Mouse (Mus musculus): ENCODE results near the gene Gm5624. TPM values are rescaled to one million over a fixed set of nuclear protein-coding genes. Genes with fewer than 3 reads are reported as not detected.
"Not testable (repeated sequence)": the region's sequence is repeated elsewhere in the genome, so short reads cannot be mapped to it uniquely, and the experiment has no call there.

Gm5624 gene
- not detected in 2 replicates for polyA plus RNA-seq (2016; fragmentation: Nextera tagmentation; extraction: Ambion mirVana)

GRCm38 (mm10) chr14:44627737-44628136 lies at the start of gene Gm5624:
Gene Gm5624 (minus strand): TSS chr14:44627938.
- H3K4me1 ChIP-seq; H3K9ac ChIP-seq; H3K36me3 ChIP-seq; ATAC-seq; H3K27ac ChIP-seq; H3K9me3 ChIP-seq (replicated peaks); H3K4me2 ChIP-seq; H3K27me3 ChIP-seq (replicated peaks); H3K4me3 ChIP-seq: not testable (repeated sequence)
- 53% methylated on average over 4 of the region's 4 CpGs for WGBS (ENCODE audit: insufficient replicate concordance)

- H3K9ac ChIP-seq; H3K4me1 ChIP-seq; H3K27ac ChIP-seq; ATAC-seq; H3K9me3 ChIP-seq (replicated peaks); H3K4me2 ChIP-seq; H3K27me3 ChIP-seq (replicated peaks); H3K36me3 ChIP-seq; H3K4me3 ChIP-seq: not testable (repeated sequence)
- 64% methylated on average over 2 of the region's 2 CpGs for whole genome bisulfite sequencing (ENCODE audit: insufficient replicate concordance)
Measured at GRCm38 (mm10) chr14:44591765-44592164, 36.0 kb downstream of the Gm5624 start.

GRCm38 (mm10) chr14:44582853-44583252 lies 44.9 kb downstream of the Gm5624 start, which contains the start of gene Gm8247:
Gene Gm8247 (plus strand): TSS chr14:44583153.
- not testable (repeated sequence) for H3K27ac ChIP-seq; H3K27me3 ChIP-seq (replicated peaks); ATAC-seq; H3K9ac ChIP-seq; H3K4me1 ChIP-seq; H3K9me3 ChIP-seq (replicated peaks); H3K4me3 ChIP-seq; H3K36me3 ChIP-seq; H3K4me2 ChIP-seq
- 69% methylated on average over 4 of the region's 4 CpGs for WGBS (ENCODE audit: insufficient replicate concordance)

GRCm38 (mm10) chr14:44547961-44548360 lies 79.8 kb downstream of the Gm5624 start:
- 68% methylated on average over 5 of the region's 5 CpGs for WGBS (ENCODE audit: insufficient replicate concordance)
- H3K27ac ChIP-seq; ATAC-seq; H3K27me3 ChIP-seq (replicated peaks); H3K36me3 ChIP-seq; H3K9me3 ChIP-seq (replicated peaks); H3K4me1 ChIP-seq; H3K9ac ChIP-seq; H3K4me3 ChIP-seq; H3K4me2 ChIP-seq: not testable (repeated sequence)

- not testable (repeated sequence) for H3K27ac ChIP-seq; H3K9me3 ChIP-seq (replicated peaks); ATAC-seq; H3K4me3 ChIP-seq; H3K36me3 ChIP-seq; H3K4me2 ChIP-seq; H3K4me1 ChIP-seq; H3K27me3 ChIP-seq (replicated peaks); H3K9ac ChIP-seq
- WGBS (ENCODE audit: insufficient replicate concordance), result 66% methylated on average over 5 of the region's 5 CpGs
Measured at GRCm38 (mm10) chr14:44517976-44518375, 109.8 kb downstream of the Gm5624 start, which contains the start of gene Gm17093. Gene Gm17093 (plus strand): TSS chr14:44518276.

Other genes starting within 250 kb of the Gm5624 start
- not detected in 2 replicates for gene Gm3371, start 217.2 kb downstream of the Gm5624 start, polyA plus RNA-seq (2016; fragmentation: Nextera tagmentation; extraction: Ambion mirVana)
- not detected in 2 replicates for gene Gm8232, start 194.3 kb downstream of the Gm5624 start, polyA plus RNA-seq (2016; fragmentation: Nextera tagmentation; extraction: Ambion mirVana)
- not detected in 2 replicates for gene BC061237, start 135.5 kb downstream of the Gm5624 start, polyA plus RNA-seq (2016; fragmentation: Nextera tagmentation; extraction: Ambion mirVana)
- not detected in 2 replicates for gene Gm17093, start 109.7 kb downstream of the Gm5624 start, polyA plus RNA-seq (2016; fragmentation: Nextera tagmentation; extraction: Ambion mirVana)
- not detected in 2 replicates for gene Gm8247, start 44.8 kb downstream of the Gm5624 start, polyA plus RNA-seq (2016; fragmentation: Nextera tagmentation; extraction: Ambion mirVana)
- gene Gm8257, start 78.5 kb upstream of the Gm5624 start, polyA plus RNA-seq (2016; fragmentation: Nextera tagmentation; extraction: Ambion mirVana), result not detected in 2 replicates
- not detected in 2 replicates for gene Gm8267, start 122.4 kb upstream of the Gm5624 start, polyA plus RNA-seq (2016; fragmentation: Nextera tagmentation; extraction: Ambion mirVana)
- not detected in 2 replicates for gene Ptgdr, start 231.4 kb upstream of the Gm5624 start, polyA plus RNA-seq (2016; fragmentation: Nextera tagmentation; extraction: Ambion mirVana)

Data from liver, embryonic 12.5 days (tissue).